Mouse (Mus musculus): ENCODE results near the gene Dld. TPM values are rescaled to one million over a fixed set of nuclear protein-coding genes. Genes with fewer than 3 reads are reported as not detected.

Dld gene
- total and polyA plus RNA-seq, 3 experiments, result 112 to 229 (median 131) TPM

GRCm38 (mm10) chr12:31314310-31314709, 36.9 kb downstream of the Dld start:
- no peaks in the 10 kb centered on the region; a peak in 1 of 4 replicates for H3K36me3 ChIP-seq (ENCODE audit: control insufficient read depth in 1 of 2, insufficient read depth in 2 of 2, low read length in 2 of 2)
- H3K79me2 ChIP-seq (ENCODE audit: control insufficient read depth, insufficient read depth, low read length, poor library complexity), result no peaks in the 10 kb centered on the region
- DNase-seq (ENCODE audit: low read depth, low spot score), result no peak
- H3K27ac ChIP-seq (ENCODE audit: control insufficient read depth, low read depth, low read length), result no peak overlapping the region
- no peak overlapping the region for H3K4me3 ChIP-seq (ENCODE audit: control insufficient read depth in 1 of 2, insufficient read depth in 1 of 2, low read depth in 2 of 2, low read length in 2 of 2)
- H3K9me3 ChIP-seq (replicated peaks; ENCODE audit: insufficient read depth, low read length), result no peaks in the 10 kb centered on the region
- H3K4me1 ChIP-seq (ENCODE audit: control insufficient read depth in 1 of 2, insufficient read depth in 2 of 2, low read length in 2 of 2), result peaks cover 0 to 9% of the 10 kb centered on the region in 2 experiments; a peak in 1 of 4 replicates
- no peak overlapping the region for H3K9ac ChIP-seq (ENCODE audit: control insufficient read depth, low read depth, low read length, poor library complexity, severe bottlenecking)
- H3K27me3 ChIP-seq (ENCODE audit: control insufficient read depth in 1 of 2, insufficient read depth in 2 of 2, low read length in 2 of 2), result peaks cover 0 to 4% of the 10 kb centered on the region in 2 experiments
- TF ChIP-seq USF2 (IDR thresholded peaks at IDR 0.05; ENCODE audit: borderline replicate concordance in 1 of 2, insufficient read depth in 1 of 2, low read depth in 1 of 2, low read length in 2 of 2) (no peak), CHD2 (IDR thresholded peaks at IDR 0.05; ENCODE audit: low read length) (no peak), MAX (IDR thresholded peaks at IDR 0.05; ENCODE audit: low read length) (no peak), KAT2A (conservative IDR thresholded peaks at IDR 0.05; ENCODE audit: low read depth, low read length) (no peak), POLR2A (IDR thresholded peaks at IDR 0.05; ENCODE audit: control insufficient read depth in 1 of 2, insufficient read depth in 1 of 2, low read depth in 1 of 2, low read length in 2 of 2, poor library complexity in 1 of 2) (no peak), E2F4 (IDR thresholded peaks at IDR 0.05; ENCODE audit: borderline replicate concordance, low read depth, low read length) (no peak), USF1 (IDR thresholded peaks at IDR 0.05; ENCODE audit: low read depth, low read length) (no peak), MXI1 (IDR thresholded peaks at IDR 0.05; ENCODE audit: low read depth, low read length) (no peak)

- H3K27ac ChIP-seq (ENCODE audit: control insufficient read depth, low read depth, low read length), result no peak overlapping the region
- peaks cover 0 to 9% of the 10 kb centered on the region in 2 experiments; a peak in 1 of 4 replicates for H3K4me1 ChIP-seq (ENCODE audit: control insufficient read depth in 1 of 2, insufficient read depth in 2 of 2, low read length in 2 of 2)
- H3K9me3 ChIP-seq (replicated peaks; ENCODE audit: insufficient read depth, low read length), result no peaks in the 10 kb centered on the region
- no peaks in the 10 kb centered on the region for H3K79me2 ChIP-seq (ENCODE audit: control insufficient read depth, insufficient read depth, low read length, poor library complexity)
- no peaks in the 10 kb centered on the region; a peak in 1 of 4 replicates for H3K36me3 ChIP-seq (ENCODE audit: control insufficient read depth in 1 of 2, insufficient read depth in 2 of 2, low read length in 2 of 2)
- H3K27me3 ChIP-seq (ENCODE audit: control insufficient read depth in 1 of 2, insufficient read depth in 2 of 2, low read length in 2 of 2), result peaks cover 0 to 4% of the 10 kb centered on the region in 2 experiments
- no peak overlapping the region for H3K4me3 ChIP-seq (ENCODE audit: control insufficient read depth in 1 of 2, insufficient read depth in 1 of 2, low read depth in 2 of 2, low read length in 2 of 2)
- no peak for TF ChIP-seq TBP (IDR thresholded peaks at IDR 0.05; ENCODE audit: low read depth, low read length)
- no peak for TF ChIP-seq ETS1 (IDR thresholded peaks at IDR 0.05; ENCODE audit: low read depth, low read length)
- TF ChIP-seq ZKSCAN1 (IDR thresholded peaks at IDR 0.05; ENCODE audit: low read depth, low read length), result no peak
- no peak for TF ChIP-seq E2F4 (IDR thresholded peaks at IDR 0.05; ENCODE audit: borderline replicate concordance, low read depth, low read length)
- no peak for TF ChIP-seq MEF2A (IDR thresholded peaks at IDR 0.05; ENCODE audit: extremely low read depth, insufficient replicate concordance, low read depth, low read length, poor library complexity, severe bottlenecking)
- no peak for TF ChIP-seq UBTF (IDR thresholded peaks at IDR 0.05; ENCODE audit: borderline replicate concordance, insufficient read depth, low read depth, low read length)
- TF ChIP-seq ZNF384 (IDR thresholded peaks at IDR 0.05; ENCODE audit: low read depth, low read length), result no peak
- TF ChIP-seq MAZ (IDR thresholded peaks at IDR 0.05; ENCODE audit: low read depth, low read length), result no peak
- TF ChIP-seq ELF1 (IDR thresholded peaks at IDR 0.05; ENCODE audit: low read depth, low read length), result no peak
- no peak for TF ChIP-seq RCOR1 (IDR thresholded peaks at IDR 0.05; ENCODE audit: low read depth, low read length)
- DNase-seq (ENCODE audit: low read depth, low spot score), result no peak
- no peak overlapping the region for H3K9ac ChIP-seq (ENCODE audit: control insufficient read depth, low read depth, low read length, poor library complexity, severe bottlenecking)
These were observed 38.1 kb downstream of the Dld start for GRCm38 (mm10) chr12:31313136-31313535.
